Comparison of ENCODE assay signal across 8 mouse cellular contexts in the genomic region with DNA sequence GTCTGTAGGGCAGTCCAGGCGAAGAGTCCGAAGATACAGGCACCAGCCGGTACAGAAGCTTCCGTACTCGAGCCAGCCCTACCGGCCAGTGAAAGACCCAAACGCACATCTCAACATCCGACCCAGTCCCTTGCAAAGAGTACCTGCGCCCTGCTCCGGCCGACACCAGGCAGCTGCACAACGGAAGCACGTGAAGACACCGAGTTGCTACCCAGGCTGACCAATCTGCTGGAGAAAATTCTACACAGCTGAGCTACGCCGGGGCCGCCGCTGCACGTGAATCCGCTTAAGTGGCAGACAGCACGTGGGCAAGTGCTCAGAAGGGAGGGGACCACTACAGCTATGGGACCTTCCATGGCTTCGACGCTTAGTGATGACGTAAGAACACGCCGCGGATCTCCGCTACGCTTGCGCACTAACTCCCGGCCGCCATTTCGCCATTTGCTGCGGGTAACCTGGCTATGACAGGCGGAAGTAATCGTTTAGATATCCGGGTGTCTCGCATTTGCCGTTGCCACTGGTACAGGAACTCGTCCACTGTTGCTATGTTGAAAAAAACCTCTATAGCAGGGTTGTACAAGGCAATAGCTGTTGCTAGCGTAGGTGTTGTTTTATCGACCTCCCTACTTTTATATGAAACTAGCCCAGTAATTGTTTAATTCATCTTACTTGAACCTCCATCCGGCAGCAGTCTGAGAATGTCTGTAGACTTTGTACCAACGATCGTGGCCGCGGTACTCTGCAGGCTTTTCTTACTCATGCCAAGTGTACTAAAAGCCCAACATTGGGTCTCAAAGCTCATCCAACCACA. TPM values are rescaled to one million over a fixed set of nuclear protein-coding genes. Genes with fewer than 3 reads are reported as not detected.
DNase-seq lines count a peak whose midpoint lies in the region; ATAC-seq and TF ChIP-seq lines count a peak whose summit lies in the region.

A gene (minus strand): TSS at position 365 of the 811 bp plus-strand sequence.

- H3K9ac ChIP-seq in ES-Bruce4 (ENCODE audit: low read depth, poor library complexity, severe bottlenecking): peak within 1 kb of the TSS; percentile 69
- H3K9ac ChIP-seq in forebrain, embryonic 13.5 days: peak within 1 kb of the TSS; percentile 72
- peak within 1 kb of the TSS; percentile 68 for H3K9ac ChIP-seq in liver, postnatal 0 days (replicated peaks)
- H3K9ac ChIP-seq in neural tube, embryonic 14.5 days (replicated peaks; ENCODE audit: low read depth, low read length): peak within 1 kb of the TSS; percentile 54

- H3K36me3 ChIP-seq in ES-Bruce4 (ENCODE audit: control insufficient read depth, insufficient read depth, low read length, poor library complexity, severe bottlenecking): peaks cover 27% of the 10 kb centered on the region
- peaks cover 25% of the 10 kb centered on the region for H3K36me3 ChIP-seq in forebrain, embryonic 13.5 days (ENCODE audit: poor library complexity, severe bottlenecking)
- H3K36me3 ChIP-seq in liver, postnatal 0 days (replicated peaks; ENCODE audit: insufficient read depth, low read length): peaks cover 19% of the 10 kb centered on the region
- peaks cover 7% of the 10 kb centered on the region; the same call in 1 of the 2 replicates for H3K36me3 ChIP-seq in neural tube, embryonic 14.5 days (ENCODE audit: control insufficient read depth, insufficient read depth, low read length)

- peak within 1 kb of the TSS; percentile 79 for H3K4me2 ChIP-seq in forebrain, embryonic 13.5 days
- H3K4me2 ChIP-seq in liver, postnatal 0 days (ENCODE audit: low read depth, low read length): peak within 1 kb of the TSS; percentile 83
- H3K4me2 ChIP-seq in neural tube, embryonic 14.5 days (ENCODE audit: low read depth, low read length): peak within 1 kb of the TSS; percentile 83

- H3K9me3 ChIP-seq in ES-Bruce4 (replicated peaks; ENCODE audit: control insufficient read depth, insufficient read depth, low read length, poor library complexity, severe bottlenecking): no peaks in the 10 kb centered on the region
- H3K9me3 ChIP-seq in forebrain, embryonic 13.5 days (replicated peaks): no peaks in the 10 kb centered on the region
- H3K9me3 ChIP-seq in liver, postnatal 0 days (ENCODE audit: low read length): no peaks in the 10 kb centered on the region
- H3K9me3 ChIP-seq in neural tube, embryonic 14.5 days (ENCODE audit: control insufficient read depth, low read length): no peaks in the 10 kb centered on the region

- no peaks in the 10 kb centered on the region for H3K27me3 ChIP-seq in ES-Bruce4 (ENCODE audit: control insufficient read depth, insufficient read depth, low read length, poor library complexity, severe bottlenecking)
- no peaks in the 10 kb centered on the region for H3K27me3 ChIP-seq in forebrain, embryonic 13.5 days
- H3K27me3 ChIP-seq in liver, postnatal 0 days (ENCODE audit: insufficient read depth, low read length): no peaks in the 10 kb centered on the region
- H3K27me3 ChIP-seq in neural tube, embryonic 14.5 days (ENCODE audit: control insufficient read depth, insufficient read depth, low read length): no peaks in the 10 kb centered on the region

- TF ChIP-seq POLR2A in ES-Bruce4 (IDR thresholded peaks at IDR 0.05; ENCODE audit: insufficient read depth, low read length): peak; percentile 37

- H3K27ac ChIP-seq in ES-Bruce4 (ENCODE audit: insufficient read depth, low read length): peak within 1 kb of the TSS; percentile 36
- peak within 1 kb of the TSS; percentile 68 for H3K27ac ChIP-seq in forebrain, embryonic 13.5 days
- H3K27ac ChIP-seq in liver, postnatal 0 days (ENCODE audit: low read depth): peak within 1 kb of the TSS; percentile 70
- H3K27ac ChIP-seq in neural tube, embryonic 14.5 days (ENCODE audit: low read depth, low read length): peak within 1 kb of the TSS; percentile 66

- DNase-seq in heart, postnatal 10 days: peak; percentile 99
- DNase-seq in large intestine, adult 2 months (ENCODE audit: low read depth, low spot score): peak; percentile 90
- DNase-seq in liver, postnatal 0 days: peak; percentile 97
- peak; percentile 97 for DNase-seq in testis, postnatal 10 days (ENCODE audit: low spot score)

- peak; percentile 95 for ATAC-seq in cerebellum, adult (ENCODE audit: insufficient number of reproducible peaks, low FRiP score, low TSS enrichment)
- peak; percentile 97 for ATAC-seq in forebrain, embryonic 13.5 days
- peak; percentile 97 for ATAC-seq in liver, postnatal 0 days
- peak; percentile 97 for ATAC-seq in neural tube, embryonic 14.5 days (ENCODE audit: low read depth)

- no peak for TF ChIP-seq CTCF in ES-Bruce4 (IDR thresholded peaks at IDR 0.05; ENCODE audit: low read depth, low read length)
- no peak for TF ChIP-seq CTCF in liver, postnatal 0 days (IDR thresholded peaks at IDR 0.05; ENCODE audit: low read depth)

- TF ChIP-seq EP300 in ES-Bruce4 (IDR thresholded peaks at IDR 0.05; ENCODE audit: insufficient read depth, low read depth, low read length): peak; percentile 55; the same call in 1 of the 2 replicates
- peak; percentile 56 for TF ChIP-seq EP300 in liver, postnatal 0 days (IDR thresholded peaks at IDR 0.05; ENCODE audit: low read depth)

- WGBS in forebrain, embryonic 13.5 days: under 1% methylated on average over 47 of the region's 47 CpGs
- under 1% methylated on average over 47 of the region's 47 CpGs for WGBS in large intestine, adult 2 months
- under 1% methylated on average over 47 of the region's 47 CpGs for WGBS in liver, postnatal 0 days (ENCODE audit: insufficient replicate concordance)
- WGBS in neural tube, embryonic 14.5 days: under 1% methylated on average over 47 of the region's 47 CpGs

- H3K4me1 ChIP-seq in ES-Bruce4 (ENCODE audit: control insufficient read depth, insufficient read depth, low read length): no peaks in the 10 kb centered on the region
- H3K4me1 ChIP-seq in forebrain, embryonic 13.5 days: peaks cover 24% of the 10 kb centered on the region
- H3K4me1 ChIP-seq in liver, postnatal 0 days (ENCODE audit: insufficient read depth): peaks cover 12% of the 10 kb centered on the region
- H3K4me1 ChIP-seq in neural tube, embryonic 14.5 days (ENCODE audit: control insufficient read depth, insufficient read depth, low read length): peaks cover 3% of the 10 kb centered on the region; the same call in 1 of the 2 replicates

- intact Hi-C loops in heart, postnatal 10 days (cut with DNase I): loop anchor here (2.0 kb wide), 1 partner anchor 36 kb away; a partner anchor contains a TSS

- H3K4me3 ChIP-seq in ES-Bruce4 (ENCODE audit: low read depth, low read length): peak within 1 kb of the TSS; percentile 89
- peak within 1 kb of the TSS; percentile 75 for H3K4me3 ChIP-seq in forebrain, embryonic 13.5 days
- peak within 1 kb of the TSS; percentile 69 for H3K4me3 ChIP-seq in liver, postnatal 0 days (ENCODE audit: low read depth, low read length)
- peak within 1 kb of the TSS; percentile 65 for H3K4me3 ChIP-seq in neural tube, embryonic 14.5 days (ENCODE audit: low read depth, low read length)

RNA-seq across cellular contexts. Expression of the gene that starts here (rescaled TPM):
- polyA plus RNA-seq in ES-Bruce4 (2011; ENCODE audit: insufficient read depth, insufficient read length, low read depth, missing spikeins): 89.5 and 90.9 TPM in 2 replicates
- 23.8 and 25.8 TPM in 2 replicates for polyA plus RNA-seq in forebrain, embryonic 13.5 days (2015; fragmentation: Nextera tagmentation; extraction: Ambion mirVana)
- 10 to 100 TPM; 17.6 to 20.7 TPM for total RNA-seq in heart, postnatal 10 days (2021)
- 19.6 and 31.1 TPM in 2 replicates for polyA plus RNA-seq in large intestine, adult 2 months (2012; rRNA removed)
- polyA plus RNA-seq in liver, postnatal 0 days (2015; fragmentation: Nextera tagmentation; extraction: Ambion mirVana): 5.5 and 5.7 TPM in 2 replicates
- polyA plus RNA-seq in neural tube, embryonic 14.5 days (2014; fragmentation: Nextera tagmentation; extraction: Ambion mirVana): 21.9 and 22.7 TPM in 2 replicates

Comparison
In these comparisons a context has a peak if more than half of its experiments do, and no peak if none do; other contexts are left out.
1. Peak in every context shown above with its lines: DNase-seq, ATAC-seq, H3K4me3 ChIP-seq and H3K27ac ChIP-seq.